Mouse (Mus musculus) lung, postnatal 0 days (tissue): ENCODE data around the gene Pabpn1.

ENCODE experiments used
- CTCF ChIP-seq: IDR thresholded peaks from 2 replicates; pipeline ENCODE4 v1.5.1; 2016; ENCODE audit warnings: antibody characterized with exemption, mild to moderate bottlenecking
- EP300 ChIP-seq: IDR thresholded peaks from 2 replicates; pipeline ENCODE4 v1.6.1; 2016; ENCODE audit warnings: antibody characterized with exemption, mild to moderate bottlenecking, control low read depth

- 0 out of 2 replicates have a peak, but pooled peaks have one; percentile 12 for TF ChIP-seq CTCF
- no peak for TF ChIP-seq EP300
These were observed 43.9 kb downstream of the Pabpn1 start, which contains the start of gene Cmtm5 for GRCm38 (mm10) chr14:54935904-54936830.
